Mouse (Mus musculus): ENCODE data around the gene Fam178b.

- TF ChIP-seq CTCF (IDR thresholded peaks at IDR 0.05; ENCODE audit: low read depth, low read length) (no peak), GATA2 (IDR thresholded peaks at IDR 0.05; ENCODE audit: borderline replicate concordance, low read depth, low read length) (no peak)
Observed at GRCm38 (mm10) chr1:36606951-36607350, 76.0 kb downstream of the Fam178b start.

All from G1E (cell line).